ENCODE assay signal across 8 mouse cellular contexts in the genomic region with DNA sequence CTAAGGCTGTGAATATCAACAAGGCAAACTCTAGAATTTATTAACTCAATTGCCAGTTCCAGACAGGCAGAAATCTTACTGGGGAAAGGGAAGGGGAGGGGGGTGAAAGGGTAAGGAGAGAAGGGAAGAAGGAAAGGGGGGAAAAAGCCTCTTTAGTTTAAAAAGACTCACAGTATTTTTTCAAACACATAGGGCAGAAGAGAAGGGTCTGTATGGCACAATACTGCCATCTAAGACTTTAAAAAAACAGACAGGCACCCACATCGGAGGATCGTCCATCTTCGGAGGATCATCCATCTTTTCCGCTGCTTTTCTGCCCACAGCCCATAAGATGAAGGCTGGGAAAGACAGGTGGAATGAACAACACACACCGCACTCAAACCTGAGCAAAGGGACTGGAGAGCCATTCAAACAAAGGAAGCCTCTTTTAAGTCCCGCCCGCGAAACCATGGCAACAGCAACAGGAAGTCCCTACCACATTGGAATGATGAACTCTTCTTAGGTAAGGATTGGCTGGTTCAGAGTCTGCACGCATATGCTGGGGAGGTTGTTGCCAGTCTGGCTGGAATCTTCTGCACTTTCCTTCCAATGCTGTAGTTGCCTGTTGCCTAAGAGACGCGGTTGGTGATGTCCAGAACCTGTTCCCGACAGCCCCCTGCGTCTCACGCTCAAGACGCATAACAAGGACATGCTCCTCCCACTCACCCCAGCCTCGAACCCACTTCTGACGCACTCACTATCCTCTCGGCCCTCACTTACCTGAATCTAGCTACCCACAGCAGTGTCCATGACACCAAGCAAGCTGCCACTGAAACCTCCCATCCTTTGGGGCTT. TPM values are rescaled to one million over a fixed set of nuclear protein-coding genes. Genes with fewer than 3 reads are reported as not detected.
DNase-seq lines count a peak whose midpoint lies in the region; ATAC-seq lines count a peak whose summit lies in the region.

No protein-coding gene starts in this region.

- H3K4me1 ChIP-seq in midbrain, embryonic 10.5 days: 0 out of 2 replicates have a peak, but pooled peaks cover 3% of the 10 kb centered on the region

- peak overlapping the region; percentile 47 for H3K4me3 ChIP-seq in midbrain, embryonic 10.5 days

- no peak for ATAC-seq in monocyte, adult 5-6 weeks (replicated peaks; ENCODE audit: insufficient number of reproducible peaks, low FRiP score, low TSS enrichment, poor library complexity, severe bottlenecking)

- H3K36me3 ChIP-seq in midbrain, embryonic 10.5 days: no peaks in the 10 kb centered on the region

- peak overlapping the region; percentile 66 for H3K27ac ChIP-seq in midbrain, embryonic 10.5 days (replicated peaks)

- intact Hi-C loops in left cerebral cortex, postnatal 4 days (cut with DNase I): no loop called here

- no peaks in the 10 kb centered on the region for H3K9me3 ChIP-seq in midbrain, embryonic 10.5 days (replicated peaks)

- 22% methylated on average over 18 of the region's 18 CpGs for WGBS in midbrain, embryonic 10.5 days

- no peaks in the 10 kb centered on the region for H3K27me3 ChIP-seq in midbrain, embryonic 10.5 days (ENCODE audit: low read depth, poor library complexity, severe bottlenecking)

- DNase-seq in adrenal gland, postnatal 36 days: peak; percentile 70 to 71
- peak; percentile 62 for DNase-seq in embryo, embryonic 9.5 days (ENCODE audit: extremely low spot score)
- DNase-seq in heart, adult 18-20 months: peak; percentile 59 to 73
- DNase-seq in kidney, adult 18-20 months: peak; percentile 78
- peak; percentile 82 for DNase-seq in left cerebral cortex, postnatal 4 days
- peak; percentile 64 for DNase-seq in midbrain, embryonic 10.5 days (ENCODE audit: low spot score)
- DNase-seq in right cerebral cortex, postnatal 4 days: peak; percentile 68

RNA-seq across cellular contexts. Expression of gene Tmem29, which starts 18.2 kb away (rescaled TPM):
- 10 to 100 TPM; 20.1 to 22.7 TPM for total RNA-seq in adrenal gland, postnatal 36 days (2021)
- total RNA-seq in heart, adult 18-20 months (2021): 1 to 10 TPM; 3.1 to 3.2 TPM
- total RNA-seq in left cerebral cortex, postnatal 4 days (2021): 10 to 100 TPM; 56.7 to 60.3 TPM
- polyA plus RNA-seq in midbrain, embryonic 10.5 days (2016; fragmentation: Nextera tagmentation; extraction: Ambion mirVana): 41.5 and 42.2 TPM in 2 replicates
- 7.5 to 13.7 TPM (median 10.1 TPM) in 3 replicates for total RNA-seq in monocyte, adult 5-6 weeks (2017)
